Mouse (Mus musculus): ENCODE measurements around the gene H2-D1.
"Not testable (repeated sequence)": the region's sequence is repeated elsewhere in the genome, so short reads cannot be mapped to it uniquely, and the experiment has no call there.

H2-D1 gene

GRCm38 (mm10) chr17:35304921-35305320, 42.4 kb downstream of the H2-D1 start:
- DNase-seq = not testable (repeated sequence)

Measured in spleen, adult 18-20 months (tissue).